Mouse (Mus musculus) G1E (cell line): Measurements from ENCODE around the gene Xbp1.

ENCODE experiments used
- CTCF ChIP-seq: IDR thresholded peaks from 2 replicates; pipeline ENCODE4 v1.5.1; 2012; ENCODE audit warnings: low read depth, low read length, inconsistent platforms, mixed read lengths
- GATA1 ChIP-seq: IDR thresholded peaks from 2 replicates; pipeline ENCODE4 v1.6.1; 2012; ENCODE audit warnings: borderline replicate concordance, low read length, inconsistent platforms, mixed read lengths
- GATA2 ChIP-seq: IDR thresholded peaks from 2 replicates; pipeline ENCODE4 v1.6.1; 2012; ENCODE audit warnings: low read depth, low read length, inconsistent platforms, borderline replicate concordance
- POLR2AphosphoS5 ChIP-seq: IDR thresholded peaks from 2 replicates; pipeline ENCODE4 v1.6.1; 2012; ENCODE audit warnings: low read depth, low read length, inconsistent platforms; ENCODE audit not compliant: insufficient replicate concordance
- TAL1 ChIP-seq: conservative IDR thresholded peaks from 2 replicates; pipeline ENCODE4 v1.6.1; 2012; ENCODE audit warnings: low read depth, low read length, inconsistent platforms, mixed read lengths

- TF ChIP-seq CTCF (no peak), GATA1 (no peak), POLR2AphosphoS5 (no peak), TAL1 (no peak), GATA2 (no peak)
Observed at GRCm38 (mm10) chr11:5543281-5543680, 22.8 kb downstream of the Xbp1 start.
